Mouse (Mus musculus): ENCODE results near the gene Pan3. TPM values are rescaled to one million over a fixed set of nuclear protein-coding genes. Genes with fewer than 3 reads are reported as not detected.

The Pan3 gene
- polyA plus RNA-seq, 1 experiment from 2014 or later: 36.4 TPM

DNA sequence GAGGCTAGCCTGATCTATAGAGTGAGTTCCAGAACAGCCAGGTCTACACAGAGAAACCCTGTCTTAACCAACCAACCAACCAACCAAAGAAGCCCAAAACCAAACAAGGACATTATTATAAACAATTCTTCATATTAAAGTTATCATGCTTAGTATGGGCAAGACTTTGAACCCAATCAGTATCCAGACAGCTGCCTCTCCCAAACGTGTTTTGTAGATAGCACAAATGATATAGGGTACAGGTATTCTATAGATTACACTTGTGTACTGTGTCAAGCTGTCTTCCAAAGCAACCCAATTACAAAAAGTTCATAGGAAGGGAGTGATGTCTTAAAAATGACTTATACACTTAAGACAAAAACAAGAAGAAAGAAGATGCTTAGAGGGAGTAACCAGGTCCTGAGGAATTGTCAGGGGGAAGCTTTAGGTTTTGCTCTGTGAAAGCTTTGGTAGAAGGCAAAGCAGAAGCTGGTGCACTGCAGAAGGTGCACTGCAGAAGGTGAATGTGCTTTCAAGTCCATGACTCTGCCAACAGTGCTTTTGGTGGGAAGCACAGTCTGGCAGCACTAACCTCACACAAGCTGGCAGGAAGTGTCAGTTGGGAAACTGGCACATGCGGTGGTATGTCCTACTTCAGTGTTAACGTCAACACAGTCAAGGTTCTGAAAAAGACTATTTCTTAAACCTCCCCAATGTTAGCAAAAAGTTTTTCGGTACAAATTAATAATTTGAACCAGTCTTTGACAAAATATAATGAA lies 3.7 kb upstream of the Pan3 start:
- ATAC-seq: no peak
- Histone ChIP-seq H3K9me3 (ENCODE audit: control insufficient read depth, low read length) (no peaks in the 10 kb centered on the region), H3K9ac (ENCODE audit: low read depth, low read length) (no peak overlapping the region), H3K4me3 (ENCODE audit: low read length) (no peak overlapping the region), H3K4me1 (ENCODE audit: control insufficient read depth, insufficient read depth, low read depth, low read length) (peaks cover 9% of the 10 kb centered on the region), H3K27ac (ENCODE audit: low read depth, low read length) (no peak overlapping the region), H3K4me2 (ENCODE audit: low read length) (no peak overlapping the region), H3K36me3 (ENCODE audit: control insufficient read depth, insufficient read depth, low read length) (no peaks in the 10 kb centered on the region), H3K27me3 (replicated peaks; ENCODE audit: control insufficient read depth, insufficient read depth, low read length) (no peaks in the 10 kb centered on the region)
- 80% methylated on average over 4 of the region's 4 CpGs for WGBS

DNA sequence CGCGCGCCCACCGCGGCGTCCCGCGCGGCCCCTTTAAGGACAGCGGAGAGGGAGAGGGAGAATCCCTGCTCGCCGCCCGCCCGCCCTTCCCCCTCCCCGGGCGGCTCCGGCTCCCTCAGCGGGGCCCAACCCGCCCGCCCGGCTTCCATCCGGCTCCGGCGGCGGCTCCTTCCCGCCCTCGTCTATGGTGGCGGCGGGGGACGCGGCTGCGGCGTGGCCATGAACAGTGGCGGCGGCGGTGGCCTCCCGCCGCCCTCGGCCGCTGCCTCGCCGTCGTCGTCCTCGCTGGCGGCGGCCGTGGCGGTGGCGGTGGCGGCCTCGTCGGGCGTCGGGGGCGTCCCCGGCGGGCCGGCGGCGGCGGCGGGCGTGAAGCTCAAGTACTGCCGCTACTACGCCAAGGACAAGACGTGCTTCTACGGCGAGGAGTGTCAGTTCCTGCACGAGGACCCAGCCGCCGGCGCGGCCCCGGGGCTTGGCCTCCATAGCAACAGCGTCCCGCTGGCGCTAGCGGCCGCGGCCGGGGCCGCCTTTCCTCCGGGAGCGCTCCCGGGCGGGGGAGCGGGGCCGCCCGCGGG lies 487 bp downstream of the Pan3 start:
- peak overlapping the region; percentile 66 for H3K4me3 ChIP-seq (ENCODE audit: low read length)
- peaks cover 33% of the 10 kb centered on the region for H3K4me1 ChIP-seq (ENCODE audit: control insufficient read depth, insufficient read depth, low read depth, low read length)
- peak; percentile 86 for ATAC-seq
- peak overlapping the region; percentile 85 for H3K9ac ChIP-seq (ENCODE audit: low read depth, low read length)
- peak overlapping the region; percentile 91 for H3K4me2 ChIP-seq (ENCODE audit: low read length)
- H3K9me3 ChIP-seq (ENCODE audit: control insufficient read depth, low read length): no peaks in the 10 kb centered on the region
- H3K36me3 ChIP-seq (ENCODE audit: control insufficient read depth, insufficient read depth, low read length): no peaks in the 10 kb centered on the region
- peak overlapping the region; percentile 99 for H3K27ac ChIP-seq (ENCODE audit: low read depth, low read length)
- WGBS: 0% methylated on average over 43 of the region's 91 CpGs
- no peaks in the 10 kb centered on the region for H3K27me3 ChIP-seq (replicated peaks; ENCODE audit: control insufficient read depth, insufficient read depth, low read length)

DNA sequence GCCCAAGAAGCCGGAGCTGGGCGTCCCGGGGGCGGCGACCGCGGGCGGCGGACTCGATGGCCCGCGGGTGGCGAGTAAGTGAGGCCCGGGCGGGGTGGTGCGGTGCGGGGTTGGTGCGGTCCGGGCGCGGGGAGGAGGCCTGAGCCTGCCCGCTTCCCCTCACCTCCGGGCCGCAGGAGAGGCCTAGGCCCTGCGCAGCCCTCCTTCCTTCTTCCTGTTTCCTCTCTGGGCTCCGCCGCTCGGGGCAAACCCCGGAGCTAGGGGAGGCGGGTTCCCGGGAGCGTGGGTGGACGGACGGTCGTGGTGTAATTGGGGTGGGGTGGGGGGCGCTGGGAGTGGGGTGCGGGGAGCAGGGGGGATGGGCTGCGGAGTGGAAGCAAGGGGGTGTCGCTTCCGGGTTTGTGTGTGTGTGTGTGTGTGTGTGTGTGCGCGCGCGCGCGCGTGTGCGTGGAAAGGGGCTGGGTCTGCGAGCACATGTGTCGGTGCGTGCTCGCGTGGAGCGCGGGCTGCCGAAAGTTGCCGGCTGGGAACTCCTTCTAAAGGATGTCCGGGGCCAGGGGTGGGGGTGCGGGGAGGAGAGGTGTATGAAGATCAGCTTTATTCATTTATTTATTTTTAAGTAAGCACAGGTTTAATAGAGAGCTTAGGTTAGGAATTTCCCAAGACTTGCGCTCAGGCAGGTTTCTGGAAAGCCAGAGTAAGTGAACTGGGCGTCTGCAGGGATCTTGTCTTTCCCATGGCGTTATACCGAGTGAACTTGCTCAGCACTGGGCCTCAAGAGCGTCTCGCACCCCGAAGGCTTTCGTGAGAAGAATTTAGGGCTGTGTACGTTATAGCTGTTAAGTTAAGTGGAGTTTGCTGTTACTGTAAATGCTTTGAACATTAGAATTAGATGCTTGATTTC lies 1.2 kb downstream of the Pan3 start:
- Histone ChIP-seq H3K36me3 (ENCODE audit: control insufficient read depth, insufficient read depth, low read length) (no peaks in the 10 kb centered on the region), H3K27ac (ENCODE audit: low read depth, low read length) (peak overlapping the region; percentile 99), H3K9ac (ENCODE audit: low read depth, low read length) (peak overlapping the region; percentile 85), H3K4me3 (ENCODE audit: low read length) (peak overlapping the region; percentile 66), H3K27me3 (replicated peaks; ENCODE audit: control insufficient read depth, insufficient read depth, low read length) (no peaks in the 10 kb centered on the region), H3K4me2 (ENCODE audit: low read length) (peak overlapping the region; percentile 91), H3K9me3 (ENCODE audit: control insufficient read depth, low read length) (no peaks in the 10 kb centered on the region), H3K4me1 (ENCODE audit: control insufficient read depth, insufficient read depth, low read depth, low read length) (peaks cover 39% of the 10 kb centered on the region)
- peak; percentile 68 for ATAC-seq
- 1% methylated on average over 65 of the region's 68 CpGs for WGBS

DNA sequence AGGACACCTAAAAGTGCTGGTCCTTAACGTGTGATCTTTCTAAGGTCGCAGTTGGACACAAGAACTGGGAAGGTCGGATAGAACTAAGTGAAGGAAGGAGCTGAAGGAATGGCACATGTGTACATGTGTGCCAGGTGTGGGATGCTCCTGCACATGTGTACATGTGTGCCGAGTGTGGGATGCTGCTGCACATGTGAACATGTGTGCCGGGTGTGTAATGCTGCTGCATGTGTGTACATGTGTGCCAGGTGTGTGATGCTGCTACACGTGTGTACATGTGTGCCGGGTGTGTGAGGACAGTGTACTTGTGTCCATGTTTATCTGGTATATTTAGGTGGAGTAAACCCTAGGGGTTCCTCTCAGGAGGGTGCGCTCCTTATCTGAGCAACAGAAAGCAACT lies 3.0 kb downstream of the Pan3 start:
- Histone ChIP-seq H3K27me3 (replicated peaks; ENCODE audit: control insufficient read depth, insufficient read depth, low read length) (no peaks in the 10 kb centered on the region), H3K36me3 (ENCODE audit: control insufficient read depth, insufficient read depth, low read length) (no peaks in the 10 kb centered on the region), H3K27ac (ENCODE audit: low read depth, low read length) (no peak overlapping the region), H3K9ac (ENCODE audit: low read depth, low read length) (no peak overlapping the region), H3K4me1 (ENCODE audit: control insufficient read depth, insufficient read depth, low read depth, low read length) (peaks cover 47% of the 10 kb centered on the region), H3K4me2 (ENCODE audit: low read length) (no peak overlapping the region), H3K4me3 (ENCODE audit: low read length) (no peak overlapping the region), H3K9me3 (ENCODE audit: control insufficient read depth, low read length) (no peaks in the 10 kb centered on the region)
- 91% methylated on average over 8 of the region's 8 CpGs for WGBS
- no peak for ATAC-seq

DNA sequence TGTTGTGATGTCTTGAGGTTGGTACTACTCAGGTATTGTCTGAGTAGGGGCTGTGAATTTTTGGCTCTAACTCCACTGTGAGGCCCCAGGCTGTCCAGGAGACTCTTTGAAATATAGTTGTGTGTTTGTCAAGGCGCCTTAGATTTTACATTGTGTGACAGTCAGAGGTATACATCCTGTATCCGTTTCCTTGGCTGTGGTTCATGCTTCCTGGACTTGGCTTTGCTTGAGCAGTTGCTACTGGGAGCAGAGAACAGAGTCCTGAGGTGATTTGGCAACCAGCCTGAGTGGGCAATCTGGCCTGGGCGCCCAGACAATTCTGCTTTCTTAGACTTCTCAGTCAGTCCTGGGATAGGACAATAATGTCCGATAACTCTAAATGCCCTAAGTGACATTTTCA lies 5.3 kb downstream of the Pan3 start:
- ATAC-seq: peak; percentile 16; the same call in 1 of the 2 replicates
- Histone ChIP-seq H3K4me3 (ENCODE audit: low read length) (no peak overlapping the region), H3K36me3 (ENCODE audit: control insufficient read depth, insufficient read depth, low read length) (no peaks in the 10 kb centered on the region), H3K27me3 (replicated peaks; ENCODE audit: control insufficient read depth, insufficient read depth, low read length) (no peaks in the 10 kb centered on the region), H3K9me3 (ENCODE audit: control insufficient read depth, low read length) (no peaks in the 10 kb centered on the region), H3K4me2 (ENCODE audit: low read length) (peak overlapping the region; percentile 10; the same call in 1 of the 2 replicates), H3K9ac (ENCODE audit: low read depth, low read length) (no peak overlapping the region), H3K27ac (ENCODE audit: low read depth, low read length) (peak overlapping the region; percentile 21; the same call in 1 of the 2 replicates), H3K4me1 (ENCODE audit: control insufficient read depth, insufficient read depth, low read depth, low read length) (peaks cover 39% of the 10 kb centered on the region)
- WGBS: 46% methylated on average over 4 of the region's 4 CpGs

DNA sequence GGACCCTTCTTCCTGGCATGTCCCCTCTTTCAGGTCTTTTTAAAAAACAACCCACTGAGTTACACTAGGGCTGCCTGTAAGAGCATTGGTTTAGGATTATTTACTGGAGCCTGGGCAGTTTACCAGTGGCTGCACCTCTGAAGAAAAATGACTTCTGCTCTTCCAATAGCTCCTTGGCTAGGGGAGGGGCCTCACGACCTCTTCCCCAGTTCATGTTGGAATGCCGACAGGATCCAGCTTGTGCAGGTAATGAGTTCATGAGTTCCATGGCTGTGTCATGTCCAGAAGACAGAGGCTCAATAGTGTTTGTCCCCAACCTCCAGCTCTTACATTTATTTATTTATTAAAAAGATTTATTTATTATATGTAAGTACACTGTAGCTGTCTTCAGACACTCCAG lies 5.8 kb downstream of the Pan3 start:
- Histone ChIP-seq H3K9me3 (ENCODE audit: control insufficient read depth, low read length) (no peaks in the 10 kb centered on the region), H3K27me3 (replicated peaks; ENCODE audit: control insufficient read depth, insufficient read depth, low read length) (no peaks in the 10 kb centered on the region), H3K4me3 (ENCODE audit: low read length) (no peak overlapping the region), H3K36me3 (ENCODE audit: control insufficient read depth, insufficient read depth, low read length) (no peaks in the 10 kb centered on the region), H3K27ac (ENCODE audit: low read depth, low read length) (0 out of 2 replicates have a peak overlapping the region, but pooled peaks have one; percentile 20), H3K4me2 (ENCODE audit: low read length) (peak overlapping the region; percentile 10; the same call in 1 of the 2 replicates), H3K9ac (ENCODE audit: low read depth, low read length) (no peak overlapping the region), H3K4me1 (ENCODE audit: control insufficient read depth, insufficient read depth, low read depth, low read length) (peaks cover 39% of the 10 kb centered on the region)
- 72% methylated on average over 2 of the region's 2 CpGs for WGBS
- ATAC-seq: no peak

DNA sequence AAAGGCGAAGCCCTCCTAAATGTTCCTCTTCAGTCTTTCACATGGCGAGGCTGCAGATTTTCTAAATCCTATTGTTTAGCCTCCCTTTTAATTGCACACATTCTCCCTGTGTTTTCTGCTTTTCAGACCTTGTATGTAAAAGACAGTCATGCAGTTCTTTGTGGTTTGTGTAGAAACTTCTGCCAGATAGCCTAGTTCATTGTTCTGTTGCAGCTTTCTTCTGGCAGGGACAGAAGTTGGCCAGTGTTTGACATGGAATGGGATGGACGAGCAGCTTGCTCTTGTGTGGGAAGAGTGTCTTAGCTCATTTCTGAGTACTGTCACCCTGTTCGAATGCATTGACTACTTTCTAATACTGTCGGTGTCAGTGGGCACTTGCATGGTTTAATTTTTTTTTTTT lies 6.5 kb downstream of the Pan3 start:
- no peaks in the 10 kb centered on the region for H3K36me3 ChIP-seq (ENCODE audit: control insufficient read depth, insufficient read depth, low read length)
- no peaks in the 10 kb centered on the region for H3K27me3 ChIP-seq (replicated peaks; ENCODE audit: control insufficient read depth, insufficient read depth, low read length)
- peaks cover 39% of the 10 kb centered on the region for H3K4me1 ChIP-seq (ENCODE audit: control insufficient read depth, insufficient read depth, low read depth, low read length)
- no peak overlapping the region for H3K4me3 ChIP-seq (ENCODE audit: low read length)
- no peak overlapping the region for H3K9ac ChIP-seq (ENCODE audit: low read depth, low read length)
- no peak for ATAC-seq
- H3K4me2 ChIP-seq (ENCODE audit: low read length): no peak overlapping the region
- no peak overlapping the region; the same call in 1 of the 2 replicates for H3K27ac ChIP-seq (ENCODE audit: low read depth, low read length)
- no peaks in the 10 kb centered on the region for H3K9me3 ChIP-seq (ENCODE audit: control insufficient read depth, low read length)
- 62% methylated on average over 5 of the region's 5 CpGs for WGBS

DNA sequence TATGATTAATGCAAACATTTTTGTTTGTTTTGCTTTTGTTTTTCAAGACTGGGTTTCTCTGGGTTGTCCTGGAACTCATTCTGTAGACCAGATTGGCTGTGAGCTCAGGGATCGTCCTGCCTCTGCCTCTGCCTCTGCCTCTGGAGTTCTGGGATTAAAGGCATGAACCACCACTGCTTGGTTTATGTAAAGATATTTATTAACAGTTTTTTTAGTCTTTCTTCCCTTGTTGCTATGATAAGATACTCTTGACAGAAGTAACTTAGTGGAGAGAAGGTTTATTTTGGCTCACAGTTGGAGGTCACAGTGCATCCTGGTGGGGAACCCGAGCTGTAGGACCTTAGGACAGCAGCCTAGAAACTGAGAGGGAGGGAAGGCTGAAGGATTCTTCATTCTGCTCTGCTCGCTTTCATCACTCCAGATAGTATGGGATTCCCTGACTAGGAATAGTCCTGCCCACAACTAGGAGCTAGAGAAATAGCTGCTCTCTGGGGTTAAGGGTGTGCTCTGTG lies 11.1 kb downstream of the Pan3 start:
- Histone ChIP-seq H3K27me3 (replicated peaks; ENCODE audit: control insufficient read depth, insufficient read depth, low read length) (no peaks in the 10 kb centered on the region), H3K4me1 (ENCODE audit: control insufficient read depth, insufficient read depth, low read depth, low read length) (peaks cover 11% of the 10 kb centered on the region), H3K36me3 (ENCODE audit: control insufficient read depth, insufficient read depth, low read length) (no peaks in the 10 kb centered on the region), H3K4me2 (ENCODE audit: low read length) (no peak overlapping the region), H3K9me3 (ENCODE audit: control insufficient read depth, low read length) (no peaks in the 10 kb centered on the region), H3K4me3 (ENCODE audit: low read length) (no peak overlapping the region), H3K9ac (ENCODE audit: low read depth, low read length) (no peak overlapping the region), H3K27ac (ENCODE audit: low read depth, low read length) (no peak overlapping the region)
- 67% methylated on average over 3 of the region's 3 CpGs for WGBS
- no peak for ATAC-seq
